Mouse (Mus musculus): ENCODE measurements around the gene Fchsd2. TPM values are rescaled to one million over a fixed set of nuclear protein-coding genes. Genes with fewer than 3 reads are reported as not detected.

Fchsd2 gene
- total RNA-seq, 1 experiment from 2014 or later = 522 TPM

- ATAC-seq (ENCODE audit: extremely low read depth, insufficient number of reproducible peaks, low FRiP score, poor library complexity, severe bottlenecking) = peak; percentile 89
Observed at GRCm38 (mm10) chr7:101107968-101108652, 15.4 kb downstream of the Fchsd2 start.

GRCm38 (mm10) chr7:101108653-101109005, 16.0 kb downstream of the Fchsd2 start:
- peak; percentile 20; the same call in 1 of the 2 replicates for ATAC-seq (ENCODE audit: extremely low read depth, insufficient number of reproducible peaks, low FRiP score, poor library complexity, severe bottlenecking)

- ATAC-seq (ENCODE audit: extremely low read depth, insufficient number of reproducible peaks, low FRiP score, poor library complexity, severe bottlenecking) = no peak
Observed at GRCm38 (mm10) chr7:101109006-101109855, 16.6 kb downstream of the Fchsd2 start.

- ATAC-seq (ENCODE audit: extremely low read depth, insufficient number of reproducible peaks, low FRiP score, poor library complexity, severe bottlenecking) = no peak
Observed at GRCm38 (mm10) chr7:101109856-101110350, 17.2 kb downstream of the Fchsd2 start.

- ATAC-seq (ENCODE audit: extremely low read depth, insufficient number of reproducible peaks, low FRiP score, poor library complexity, severe bottlenecking) = no peak
Observed at GRCm38 (mm10) chr7:101113410-101113809, 20.7 kb downstream of the Fchsd2 start.

- no peak for ATAC-seq (ENCODE audit: extremely low read depth, insufficient number of reproducible peaks, low FRiP score, poor library complexity, severe bottlenecking)
Observed at GRCm38 (mm10) chr7:101114328-101114727, 21.7 kb downstream of the Fchsd2 start.

GRCm38 (mm10) chr7:101119391-101119790, 26.7 kb downstream of the Fchsd2 start:
- ATAC-seq (ENCODE audit: extremely low read depth, insufficient number of reproducible peaks, low FRiP score, poor library complexity, severe bottlenecking) = no peak

GRCm38 (mm10) chr7:101123579-101124347, 31.1 kb downstream of the Fchsd2 start:
- no peak for ATAC-seq (ENCODE audit: extremely low read depth, insufficient number of reproducible peaks, low FRiP score, poor library complexity, severe bottlenecking)

- ATAC-seq (ENCODE audit: extremely low read depth, insufficient number of reproducible peaks, low FRiP score, poor library complexity, severe bottlenecking) = no peak
Observed at GRCm38 (mm10) chr7:101127737-101128136, 35.1 kb downstream of the Fchsd2 start.

GRCm38 (mm10) chr7:101128536-101128935, 35.9 kb downstream of the Fchsd2 start:
- no peak for ATAC-seq (ENCODE audit: extremely low read depth, insufficient number of reproducible peaks, low FRiP score, poor library complexity, severe bottlenecking)

GRCm38 (mm10) chr7:101130646-101131045, 38.0 kb downstream of the Fchsd2 start:
- no peak for ATAC-seq (ENCODE audit: extremely low read depth, insufficient number of reproducible peaks, low FRiP score, poor library complexity, severe bottlenecking)

- ATAC-seq (ENCODE audit: extremely low read depth, insufficient number of reproducible peaks, low FRiP score, poor library complexity, severe bottlenecking) = no peak
Observed at GRCm38 (mm10) chr7:101131281-101131680, 38.6 kb downstream of the Fchsd2 start.

- ATAC-seq (ENCODE audit: extremely low read depth, insufficient number of reproducible peaks, low FRiP score, poor library complexity, severe bottlenecking) = no peak
Observed at GRCm38 (mm10) chr7:101133591-101133990, 40.9 kb downstream of the Fchsd2 start.

- no peak for ATAC-seq (ENCODE audit: extremely low read depth, insufficient number of reproducible peaks, low FRiP score, poor library complexity, severe bottlenecking)
Observed at GRCm38 (mm10) chr7:101134117-101134516, 41.5 kb downstream of the Fchsd2 start.

- no peak for ATAC-seq (ENCODE audit: extremely low read depth, insufficient number of reproducible peaks, low FRiP score, poor library complexity, severe bottlenecking)
Observed at GRCm38 (mm10) chr7:101138819-101139218, 46.2 kb downstream of the Fchsd2 start.

- no peak for ATAC-seq (ENCODE audit: extremely low read depth, insufficient number of reproducible peaks, low FRiP score, poor library complexity, severe bottlenecking)
Observed at GRCm38 (mm10) chr7:101142907-101143306, 50.2 kb downstream of the Fchsd2 start.

- ATAC-seq (ENCODE audit: extremely low read depth, insufficient number of reproducible peaks, low FRiP score, poor library complexity, severe bottlenecking) = no peak
Observed at GRCm38 (mm10) chr7:101144222-101144621, 51.6 kb downstream of the Fchsd2 start.

- no peak for ATAC-seq (ENCODE audit: extremely low read depth, insufficient number of reproducible peaks, low FRiP score, poor library complexity, severe bottlenecking)
Observed at GRCm38 (mm10) chr7:101149039-101149438, 56.4 kb downstream of the Fchsd2 start.

GRCm38 (mm10) chr7:101154883-101155282, 62.2 kb downstream of the Fchsd2 start:
- ATAC-seq (ENCODE audit: extremely low read depth, insufficient number of reproducible peaks, low FRiP score, poor library complexity, severe bottlenecking) = peak; percentile 71

Measured in neutrophil, adult 5-6 weeks (primary cell).